Mouse (Mus musculus) kidney, adult 2 months (tissue): ENCODE results near the gene Nr0b2.

ENCODE experiments used
- CTCF ChIP-seq: fragments of 200-500 bp; conservative IDR thresholded peaks from 2 replicates; pipeline ENCODE4 v1.5.1; 2011; ENCODE audit warnings: low read depth, mild to moderate bottlenecking, control low read depth, low read length, moderate library complexity, mixed read lengths; ENCODE audit not compliant: insufficient read depth, insufficient read length
- POLR2A ChIP-seq: fragments of 200-500 bp; IDR thresholded peaks from one replicate; pipeline ENCODE4 v1.6.1; 2011; ENCODE audit warnings: low read depth, low read length, control low read depth

- TF ChIP-seq CTCF (no peak), POLR2A (no peak)
Observed at GRCm38 (mm10) chr4:133577983-133578382, 24.8 kb downstream of the Nr0b2 start.
